Mouse (Mus musculus) cerebellum, postnatal 4 days (tissue): Measurements from ENCODE around the gene Atad3a.

ENCODE experiments used
- DNase-seq, 2 experiments: peaks; one replicate each; pipeline ENCODE4 v3.0.0; 2022; ENCODE audit warnings: low spot score in 2 of 2, mixed read lengths in 1 of 2

Atad3a gene

GRCm38 (mm10) chr4:155739741-155740636 is 20.9 kb downstream of the Atad3a start:
- DNase-seq, result peak in 1 of 2 experiments; percentile 60

- no peak for DNase-seq
Observed at GRCm38 (mm10) chr4:155739152-155739551, 21.7 kb downstream of the Atad3a start.

GRCm38 (mm10) chr4:155738262-155738661 is 22.6 kb downstream of the Atad3a start:
- no peak for DNase-seq

GRCm38 (mm10) chr4:155736421-155736820 is 24.5 kb downstream of the Atad3a start:
- DNase-seq, result no peak

GRCm38 (mm10) chr4:155735788-155736187 is 25.1 kb downstream of the Atad3a start:
- DNase-seq, result no peak

- peak in 1 of 2 experiments; percentile 68 for DNase-seq
Observed at GRCm38 (mm10) chr4:155734951-155735702, 25.8 kb downstream of the Atad3a start.

GRCm38 (mm10) chr4:155734350-155734941 is 26.4 kb downstream of the Atad3a start, which contains the start of gene Tmem240:
Gene Tmem240 (plus strand): TSS chr4:155734800.
- peak; percentile 82 to 92 for DNase-seq

GRCm38 (mm10) chr4:155733267-155733666 is 27.6 kb downstream of the Atad3a start:
- DNase-seq, result no peak

- DNase-seq, result no peak
Observed at GRCm38 (mm10) chr4:155727993-155728392, 32.9 kb downstream of the Atad3a start.

GRCm38 (mm10) chr4:155721668-155722083 is 39.2 kb downstream of the Atad3a start:
- DNase-seq, result peak in 1 of 2 experiments; percentile 27

- no peak for DNase-seq
Observed at GRCm38 (mm10) chr4:155710521-155711252, 50.2 kb downstream of the Atad3a start.

GRCm38 (mm10) chr4:155708988-155709387 is 51.9 kb downstream of the Atad3a start:
- DNase-seq, result no peak

- no peak for DNase-seq
Observed at GRCm38 (mm10) chr4:155708582-155708981, 52.3 kb downstream of the Atad3a start.

GRCm38 (mm10) chr4:155705592-155705929 is 55.3 kb downstream of the Atad3a start:
- DNase-seq, result no peak

- DNase-seq, result peak; percentile 84 to 93
Observed at GRCm38 (mm10) chr4:155704721-155705591, 55.9 kb downstream of the Atad3a start, which contains the start of gene Ssu72. Gene Ssu72 (plus strand): TSS chr4:155704800.

- no peak for DNase-seq
Observed at GRCm38 (mm10) chr4:155703425-155703929, 57.4 kb downstream of the Atad3a start.

- DNase-seq, result no peak
Observed at GRCm38 (mm10) chr4:155700425-155700824, 60.5 kb downstream of the Atad3a start.

GRCm38 (mm10) chr4:155696261-155697255 is 64.3 kb downstream of the Atad3a start:
- DNase-seq, result peak in 1 of 2 experiments; percentile 6

- no peak for DNase-seq
Observed at GRCm38 (mm10) chr4:155695531-155696062, 65.3 kb downstream of the Atad3a start.
